Mouse (Mus musculus) heart, postnatal 0 days (tissue): ENCODE results near the gene Gata2.

Experiments used
- CTCF ChIP-seq: IDR thresholded peaks from 2 replicates; pipeline ENCODE4 v1.5.1; 2016; ENCODE audit warnings: antibody characterized with exemption, control low read depth, low read depth
- EP300 ChIP-seq: IDR thresholded peaks from 2 replicates; pipeline ENCODE4 v1.6.1; 2016; ENCODE audit warnings: antibody characterized with exemption, low read depth

- TF ChIP-seq EP300 (no peak), CTCF (no peak)
Measured at GRCm38 (mm10) chr6:88198070-88198940, 4.6 kb downstream of the Gata2 start.
